Mouse (Mus musculus) Patski (cell line): ENCODE measurements at regions not wholly inside any gene's neighbourhood (a gene's known extent, or its start where the extent isn't known, plus 50 kb on each side); places are given as distances from the start of the nearest gene placed in this dataset.
A peak's percentile ranks its signal among the peaks of the same experiment; 100 is the strongest.

Experiments
- ATAC-seq: fragments of 100-300 bp; one replicate; pipeline ENCODE4 v1.8.0; 2021
- CTCF ChIA-PET: fragments of 350-600 bp; sonication (Branson Sonifier 250); formaldehyde crosslinking; loops from one replicate; lab custom pipeline; 2022; ENCODE audit warnings: inconsistent platforms; lab: Charles Lee
- POLR2A ChIA-PET: fragments of 350-600 bp; sonication (Branson Sonifier 250); formaldehyde crosslinking; loops from one replicate; lab custom pipeline; 2022; ENCODE audit warnings: antibody characterized with exemption, inconsistent platforms; lab: Charles Lee
- DNase-seq: peaks from one replicate; pipeline ENCODE4 v3.0.0-alpha.2; 2011; ENCODE audit warnings: low read depth, low spot score
- H3K27me3 ChIP-seq: fragments of 371-371 bp; one replicate; pipeline ENCODE4 v1.5.1; 2021
- CTCF ChIP-seq: fragments of 100-300 bp; IDR thresholded peaks from one replicate; pipeline ENCODE4 v1.5.1; 2021
- in situ Hi-C: fragments of 300-500 bp; cut with MboI; formaldehyde crosslinking; loops from 3 replicates; pipeline ENCODE4 v1.11.1; 2018; ENCODE audit warnings: low pct_unique_long_range_greater_than_20kb, mixed read lengths

DNA sequence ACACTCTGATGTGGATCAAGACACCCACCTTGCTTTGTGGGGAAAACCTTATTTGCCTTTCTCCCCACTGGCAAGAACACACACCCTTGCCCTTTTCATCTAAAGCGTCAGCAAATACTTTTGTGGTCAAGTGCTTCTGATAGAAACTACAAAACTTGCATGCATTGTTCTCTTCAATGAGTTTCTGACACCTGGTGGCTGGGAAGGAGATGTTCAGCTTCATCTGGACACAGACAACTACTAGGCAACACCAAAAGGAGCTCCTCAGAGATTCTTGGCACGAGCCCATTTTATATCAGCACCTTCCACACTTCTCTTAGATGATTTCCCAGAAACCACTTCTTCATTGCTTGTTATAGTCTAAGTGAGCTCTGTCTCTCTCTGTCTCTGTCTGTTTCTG, 266.7 kb upstream of the Veph1 start:
- DNase-seq (no peak), ATAC-seq (no peak)
- peak; percentile 65 for TF ChIP-seq CTCF
- ChIA-PET POLR2A (interaction anchor here (1.0 kb wide), 1 partner anchor 13 kb away, joined by 3 read pairs; no protein-coding TSS in a partner anchor), CTCF (interaction anchor here (0.6 to 1.5 kb wide), 3 partner anchors 10 to 153 kb away, joined by 3 to 4 read pairs (median 3); no protein-coding TSS in a partner anchor)
- H3K27me3 ChIP-seq, result no peaks in the 10 kb centered on the region
- in situ Hi-C loops, result loop anchor here (10.0 kb wide), 1 partner anchor 149 kb away; no protein-coding TSS in a partner anchor

DNA sequence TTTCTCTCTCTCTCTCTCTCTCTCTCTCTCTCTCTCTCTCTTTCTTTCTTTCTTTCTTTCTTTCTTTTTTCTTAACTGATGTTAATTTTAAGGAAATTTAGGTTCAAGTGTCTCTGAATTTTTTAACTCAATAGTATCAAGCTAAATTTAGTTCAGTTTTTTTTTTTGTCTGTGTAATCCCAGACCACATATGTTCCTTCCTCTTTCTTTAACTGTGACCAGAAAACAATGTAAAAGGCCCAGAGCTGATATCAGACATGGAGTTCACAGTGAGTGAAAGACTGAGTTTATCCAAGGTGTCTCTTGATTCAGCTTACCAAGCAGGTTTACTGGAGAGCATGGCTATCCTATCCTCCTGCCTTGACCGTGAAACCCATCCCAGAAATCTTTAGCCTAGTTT, 258.9 kb upstream of the Veph1 start:
- no peak for ATAC-seq
- no peak for TF ChIP-seq CTCF
- ChIA-PET CTCF (interaction anchor here (0.8 kb wide), 1 partner anchor 17 kb away, joined by 4 read pairs; no protein-coding TSS in a partner anchor), POLR2A (no interaction called here)
- H3K27me3 ChIP-seq, result peaks cover 17% of the 10 kb centered on the region
- in situ Hi-C loops, result no loop called here
- no peak for DNase-seq

DNA sequence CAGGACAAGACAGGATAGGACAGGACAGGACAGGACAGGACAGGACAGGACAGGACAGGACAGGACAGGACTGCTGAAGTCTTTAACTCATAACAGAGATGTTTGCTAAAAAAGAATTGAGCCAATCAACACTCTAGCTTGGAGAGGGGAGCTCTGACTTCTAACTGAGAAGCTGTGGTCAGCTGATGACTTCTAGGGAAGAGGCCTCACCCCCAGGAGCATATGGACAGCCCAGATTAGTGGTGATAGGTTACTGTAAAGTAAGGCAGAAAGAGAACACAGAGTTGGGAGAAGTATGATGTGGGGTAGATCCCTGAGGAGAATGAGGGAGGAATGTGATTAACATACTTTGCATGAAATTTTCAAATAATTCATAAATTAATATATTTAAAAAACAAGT, 254.3 kb upstream of the Veph1 start:
- TF ChIP-seq CTCF, result no peak
- ATAC-seq (no peak), DNase-seq (no peak)
- H3K27me3 ChIP-seq, result peaks cover 24% of the 10 kb centered on the region
- CTCF ChIA-PET, result no interaction called here
- POLR2A ChIA-PET, result interaction anchor here (0.6 kb wide), 1 partner anchor 334 kb away, joined by 3 read pairs; no protein-coding TSS in a partner anchor
- in situ Hi-C loops, result no loop called here

DNA sequence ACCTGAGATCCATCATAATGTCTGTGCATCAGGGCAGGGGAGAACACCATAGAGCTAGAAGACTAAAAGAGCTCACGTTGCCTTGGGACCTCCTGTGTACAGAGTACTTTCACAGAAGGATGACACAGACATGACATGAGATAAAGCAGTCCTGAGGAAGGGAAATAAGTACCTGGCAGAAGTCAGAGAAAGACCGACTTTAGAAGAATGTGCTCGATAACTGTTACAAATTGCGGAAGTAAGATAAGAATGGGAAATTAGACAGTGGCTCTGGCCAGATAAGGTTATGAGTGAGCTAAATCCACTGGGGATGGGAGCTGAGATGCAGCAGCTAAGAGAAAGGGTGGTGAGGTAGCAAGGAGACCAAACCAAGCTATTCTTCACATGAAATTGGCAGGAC, 249.9 kb upstream of the Veph1 start:
- POLR2A ChIA-PET, result no interaction called here
- peaks cover 14% of the 10 kb centered on the region for H3K27me3 ChIP-seq
- ATAC-seq (no peak), DNase-seq (no peak)
- CTCF ChIA-PET, result interaction anchor here (1.5 to 1.6 kb wide), 2 partner anchors 11 kb away, joined by 3 to 5 read pairs; no protein-coding TSS in a partner anchor
- in situ Hi-C loops, result no loop called here
- no peak for TF ChIP-seq CTCF

DNA sequence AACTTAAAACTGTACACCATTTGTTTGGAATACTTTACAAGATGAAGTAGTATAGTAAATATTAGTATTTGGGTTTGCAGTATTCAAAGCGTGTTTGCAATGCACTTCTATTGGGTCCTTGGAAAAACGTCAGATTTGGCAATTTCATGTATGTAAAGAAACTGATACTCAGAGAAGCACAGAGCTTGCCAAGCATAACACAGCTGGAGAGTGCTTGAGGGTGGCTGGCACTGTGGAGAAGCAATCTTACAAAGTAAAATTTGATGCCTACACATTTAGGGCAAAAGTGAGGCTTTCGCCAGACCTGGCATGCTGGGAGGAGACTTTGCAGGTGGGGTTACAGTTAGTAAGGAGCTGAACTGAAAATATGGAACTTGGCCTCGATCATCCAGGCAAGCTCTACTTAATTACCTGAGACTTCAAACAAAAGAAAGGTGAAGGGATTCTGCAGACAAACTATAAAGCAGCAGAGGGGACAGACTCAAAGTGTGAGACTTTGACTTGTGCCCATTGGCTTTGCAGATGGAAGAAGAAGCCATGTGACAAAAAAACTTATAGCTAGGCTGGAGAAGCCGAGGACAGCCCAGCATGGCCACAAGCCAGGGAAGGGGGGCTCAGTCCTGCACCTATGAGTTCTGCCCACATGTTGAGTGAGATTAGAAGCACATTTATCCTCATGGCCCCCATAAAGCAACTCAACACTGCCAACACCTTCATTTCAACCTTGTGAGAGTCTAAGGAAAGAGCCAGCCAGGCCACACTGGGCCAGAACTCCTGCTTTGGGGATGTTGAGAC, 247.7 kb upstream of the Veph1 start:
- ATAC-seq (no peak), DNase-seq (no peak)
- H3K27me3 ChIP-seq, result peaks cover 10% of the 10 kb centered on the region
- TF ChIP-seq CTCF, result no peak
- ChIA-PET POLR2A (no interaction called here), CTCF (interaction anchor here (1.1 kb wide), 1 partner anchor 40 kb away, joined by 3 read pairs; no protein-coding TSS in a partner anchor)
- in situ Hi-C loops, result no loop called here

DNA sequence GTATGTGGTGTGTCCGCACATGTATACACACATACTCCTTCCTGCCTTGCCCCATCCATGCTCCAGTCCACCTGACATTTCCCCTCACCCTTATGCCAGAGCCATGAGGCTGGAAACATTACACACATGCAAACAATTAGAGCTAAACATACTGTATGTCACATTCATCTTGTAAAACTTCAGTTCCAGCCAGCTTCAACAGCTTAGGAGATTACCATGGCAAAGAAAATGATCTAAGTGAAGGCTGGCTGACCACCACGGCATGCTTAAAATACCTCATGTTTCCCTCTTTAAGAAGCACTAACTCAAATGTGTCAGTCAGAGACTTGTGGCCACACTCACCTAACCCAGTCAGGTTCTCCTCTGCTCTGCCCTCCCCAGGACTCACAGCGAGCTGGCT, 246.2 kb upstream of the Veph1 start:
- DNase-seq (no peak), ATAC-seq (no peak)
- ChIA-PET POLR2A (no interaction called here), CTCF (interaction anchor here (1.0 to 1.2 kb wide), 2 partner anchors 11 to 27 kb away, joined by 3 to 4 read pairs; no protein-coding TSS in a partner anchor)
- H3K27me3 ChIP-seq, result peaks cover 8% of the 10 kb centered on the region
- in situ Hi-C loops, result no loop called here
- no peak for TF ChIP-seq CTCF

DNA sequence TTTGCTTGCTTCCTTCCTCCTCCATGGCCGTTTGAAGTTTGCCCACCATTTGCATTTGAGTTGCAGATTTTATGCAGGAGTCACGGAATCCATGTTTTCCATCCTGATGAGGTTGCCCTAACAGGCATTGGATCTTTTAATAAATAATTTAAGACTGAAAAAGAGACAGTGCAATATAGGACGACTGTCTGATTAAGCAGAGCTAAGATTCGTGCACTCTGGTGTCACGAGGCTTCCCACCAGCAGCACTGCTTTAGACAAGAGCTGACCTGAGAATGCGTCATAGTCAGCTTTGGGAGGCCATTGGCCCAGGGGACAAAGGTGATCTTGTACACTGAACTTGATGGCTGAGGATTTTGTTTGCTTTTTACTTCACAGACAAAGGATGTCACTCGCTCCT, 241.3 kb upstream of the Veph1 start:
- ATAC-seq (no peak), DNase-seq (no peak)
- ChIA-PET CTCF (interaction anchor here (1.1 to 1.7 kb wide), 3 partner anchors 10 to 35 kb away, joined by 3 to 4 read pairs (median 4); no protein-coding TSS in a partner anchor), POLR2A (no interaction called here)
- no peak for TF ChIP-seq CTCF
- H3K27me3 ChIP-seq, result peaks cover 16% of the 10 kb centered on the region
- in situ Hi-C loops, result no loop called here

DNA sequence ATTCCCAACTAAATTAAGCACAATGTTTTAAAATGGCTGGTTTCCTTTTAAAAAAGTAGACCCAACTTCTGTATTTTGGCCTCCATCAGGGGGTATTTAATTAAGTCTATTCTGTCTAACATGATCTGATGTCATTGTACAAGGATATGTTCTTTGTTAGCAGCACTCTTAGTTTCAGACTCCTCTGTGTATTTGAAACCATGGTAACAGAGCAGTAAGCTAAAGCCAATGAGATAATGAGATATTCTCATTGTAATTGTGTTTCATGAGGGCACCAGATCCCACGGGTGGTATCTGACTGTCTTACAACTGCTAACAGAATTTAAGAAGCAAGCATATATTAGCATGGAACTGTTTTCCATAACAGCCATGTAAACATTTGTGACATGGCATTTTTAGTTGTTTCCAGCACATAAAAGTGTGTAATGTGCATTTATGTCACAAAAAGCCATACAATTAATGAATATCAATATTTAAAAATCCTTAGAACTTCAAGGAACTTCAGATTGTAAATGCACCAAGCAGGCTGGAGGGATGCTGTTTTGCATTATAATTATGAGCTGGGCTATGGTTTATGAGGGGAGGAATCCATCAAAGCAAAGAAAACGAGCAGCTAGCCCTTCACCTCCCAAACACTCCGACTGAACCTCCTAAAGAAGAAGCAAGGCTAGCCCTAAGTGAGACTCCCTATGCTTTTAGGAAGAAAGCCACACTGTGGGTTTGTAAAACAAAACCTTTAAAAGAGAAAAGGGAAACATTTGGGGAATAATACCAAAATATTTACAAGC, 240.7 kb upstream of the Veph1 start:
- POLR2A ChIA-PET, result no interaction called here
- no peak for TF ChIP-seq CTCF
- in situ Hi-C loops, result no loop called here
- DNase-seq (no peak), ATAC-seq (no peak)
- CTCF ChIA-PET, result interaction anchor here (1.1 to 1.7 kb wide), 2 partner anchors 9 to 36 kb away, joined by 4 read pairs; no protein-coding TSS in a partner anchor
- peaks cover 16% of the 10 kb centered on the region for H3K27me3 ChIP-seq

DNA sequence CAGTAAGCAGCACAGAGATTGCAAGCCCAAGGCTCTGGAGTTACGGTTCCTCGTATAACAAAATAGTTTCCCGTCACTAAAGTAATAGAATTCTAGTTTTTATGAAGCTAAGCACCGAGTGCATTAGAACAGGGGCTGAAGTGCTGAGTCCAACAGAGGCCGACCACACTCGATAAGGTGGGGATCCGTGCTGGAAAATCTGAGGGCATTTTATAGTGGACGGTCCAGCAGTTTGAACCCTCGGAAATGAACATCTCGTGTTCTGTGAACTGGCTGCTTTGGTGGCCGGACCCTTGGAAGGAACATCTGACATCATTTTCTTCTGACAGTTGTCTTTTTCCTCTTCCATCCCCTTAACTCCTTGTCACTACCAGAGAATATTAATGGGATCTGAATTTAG, 240.0 kb upstream of the Veph1 start:
- TF ChIP-seq CTCF, result no peak
- ChIA-PET POLR2A (no interaction called here), CTCF (interaction anchor here (1.0 to 1.7 kb wide), 4 partner anchors 9 to 37 kb away, joined by 3 to 5 read pairs (median 4); no protein-coding TSS in a partner anchor)
- H3K27me3 ChIP-seq, result peaks cover 16% of the 10 kb centered on the region
- in situ Hi-C loops, result no loop called here
- DNase-seq, result no peak
- no peak for ATAC-seq

DNA sequence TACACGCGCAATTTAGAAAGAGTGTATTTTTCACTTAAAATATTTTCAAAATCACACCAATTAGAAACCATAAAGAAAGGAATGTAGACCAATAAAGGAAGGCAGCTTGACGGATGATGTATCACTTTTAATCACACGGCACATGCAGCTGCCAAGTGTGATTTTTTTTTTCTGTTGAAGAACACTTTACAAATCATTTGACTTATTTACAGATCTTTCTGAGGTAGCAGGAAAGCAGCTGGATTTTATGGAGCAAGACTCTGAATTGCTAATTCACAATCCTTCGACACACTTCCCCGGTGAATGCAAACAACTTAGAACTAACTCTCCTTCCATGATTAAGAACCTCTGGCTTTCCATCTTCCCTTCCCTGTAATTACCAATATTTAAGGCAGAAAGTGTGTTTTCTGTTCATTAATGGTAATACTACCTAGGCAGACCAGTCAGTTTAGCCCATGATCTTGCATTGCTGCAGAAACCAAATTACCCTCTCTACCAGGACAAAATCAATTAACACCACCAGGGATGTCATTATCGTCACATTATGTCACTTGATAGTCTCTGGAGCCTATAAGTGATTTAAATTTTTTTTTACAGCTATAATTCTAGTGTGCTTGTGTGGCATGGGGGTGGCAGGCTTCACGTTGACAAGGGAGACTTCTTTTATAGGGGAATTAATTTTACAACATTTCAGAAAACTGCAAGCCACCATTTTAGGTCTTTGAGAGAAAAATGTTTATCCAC, 239.3 kb upstream of the Veph1 start:
- ChIA-PET POLR2A (no interaction called here), CTCF (interaction anchor here (1.0 to 1.7 kb wide), 3 partner anchors 8 to 11 kb away, joined by 3 to 5 read pairs (median 3); no protein-coding TSS in a partner anchor)
- H3K27me3 ChIP-seq, result peaks cover 16% of the 10 kb centered on the region
- no peak for TF ChIP-seq CTCF
- ATAC-seq (no peak), DNase-seq (no peak)
- in situ Hi-C loops, result no loop called here
